Mouse (Mus musculus) testis, adult 2 months (tissue): ENCODE results near the gene Camta1.

Experiments
- CTCF ChIP-seq: fragments of 200-500 bp; IDR thresholded peaks from 2 replicates; pipeline ENCODE4 v1.5.1; 2012; ENCODE audit warnings: low read depth, mild to moderate bottlenecking, inconsistent platforms, low read length, moderate library complexity; ENCODE audit not compliant: control insufficient read depth, insufficient read depth, insufficient replicate concordance
- POLR2A ChIP-seq: fragments of 200-500 bp; IDR thresholded peaks from 2 replicates; pipeline ENCODE4 v1.6.1; 2012; ENCODE audit warnings: low read depth, mild to moderate bottlenecking, inconsistent platforms, low read length, moderate library complexity; ENCODE audit not compliant: control insufficient read depth

DNA sequence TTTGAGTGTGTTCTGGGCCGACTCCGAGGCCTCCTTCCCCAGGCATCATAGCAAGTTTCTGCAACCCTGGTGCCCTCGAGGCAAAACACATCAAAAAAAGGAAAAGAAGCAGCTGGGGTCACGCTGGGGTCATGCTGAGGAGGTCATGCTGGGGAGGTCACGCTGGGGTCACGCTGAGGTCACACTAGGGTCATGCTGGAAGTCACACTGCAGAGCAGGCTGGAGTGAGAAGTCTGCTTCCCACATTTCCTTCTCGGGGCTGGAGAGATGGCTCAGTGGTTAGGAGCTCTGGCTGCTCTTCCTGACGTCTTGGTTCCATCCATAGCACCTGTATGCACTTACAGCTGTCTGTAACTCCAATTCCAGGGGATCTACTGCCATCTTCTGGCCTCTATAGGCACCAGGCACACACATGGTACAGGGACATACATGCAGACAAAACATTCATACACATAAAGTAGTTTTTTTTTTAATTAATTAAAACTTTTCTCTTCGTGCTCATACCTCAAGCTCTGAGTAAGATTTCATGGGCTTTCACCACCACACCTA, 35.5 kb upstream of the Camta1 start:
- no peak for TF ChIP-seq POLR2A
- TF ChIP-seq CTCF: no peak
